Mouse (Mus musculus): ENCODE data around the gene Rad9b. TPM values are rescaled to one million over a fixed set of nuclear protein-coding genes. Genes with fewer than 3 reads are reported as not detected.

Gene Rad9b
- total RNA-seq (2021) = 1 to 10 TPM; 3.7 to 3.9 TPM
- long read RNA-seq, partial matches to known transcripts = 0 of 3 reads
- long read RNA-seq, other reads (novel, unspliced or antisense) = 3 of 3 reads

GRCm38 (mm10) chr5:122353807-122354491 lies at the start of gene Rad9b, which contains the start of gene Vps29:
Gene Rad9b (minus strand): TSS chr5:122354233.
Gene Vps29 (plus strand): TSS chr5:122354369.
- DNase-seq (ENCODE audit: low spot score in 2 of 2) = peak; percentile 95 to 98

- no peak for DNase-seq (ENCODE audit: low spot score in 2 of 2)
Observed at GRCm38 (mm10) chr5:122403362-122403761, 49.3 kb upstream of the Rad9b start.

GRCm38 (mm10) chr5:122402772-122403171 lies 48.7 kb upstream of the Rad9b start:
- peak; percentile 58 to 64 for DNase-seq (ENCODE audit: low spot score in 2 of 2)

- DNase-seq (ENCODE audit: low spot score in 2 of 2) = no peak
Observed at GRCm38 (mm10) chr5:122402160-122402559, 48.1 kb upstream of the Rad9b start.

DNA sequence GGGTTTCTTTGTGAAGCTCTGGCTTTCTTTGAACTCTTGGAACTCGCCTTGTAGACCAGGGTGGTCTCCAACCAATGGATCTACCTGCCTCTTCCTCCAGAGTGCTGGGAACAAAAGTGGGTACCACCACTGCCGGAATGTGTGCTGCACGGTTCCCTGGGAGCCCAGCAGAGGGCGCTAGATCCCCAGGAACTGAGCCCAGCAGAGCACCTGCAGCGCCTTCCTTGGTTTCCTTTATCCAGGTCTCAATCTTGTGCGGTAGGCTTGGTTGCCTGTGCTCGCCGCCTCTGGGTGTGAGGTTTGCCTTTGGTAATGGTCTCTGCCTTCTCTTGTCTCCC lies 47.2 kb upstream of the Rad9b start:
- peak; percentile 56 to 79 for DNase-seq (ENCODE audit: low spot score in 2 of 2)

GRCm38 (mm10) chr5:122400628-122401302 lies 46.7 kb upstream of the Rad9b start:
- peak; percentile 54 to 78 for DNase-seq (ENCODE audit: low spot score in 2 of 2)

- DNase-seq (ENCODE audit: low spot score in 2 of 2) = no peak
Observed at GRCm38 (mm10) chr5:122399871-122400270, 45.8 kb upstream of the Rad9b start.

DNA sequence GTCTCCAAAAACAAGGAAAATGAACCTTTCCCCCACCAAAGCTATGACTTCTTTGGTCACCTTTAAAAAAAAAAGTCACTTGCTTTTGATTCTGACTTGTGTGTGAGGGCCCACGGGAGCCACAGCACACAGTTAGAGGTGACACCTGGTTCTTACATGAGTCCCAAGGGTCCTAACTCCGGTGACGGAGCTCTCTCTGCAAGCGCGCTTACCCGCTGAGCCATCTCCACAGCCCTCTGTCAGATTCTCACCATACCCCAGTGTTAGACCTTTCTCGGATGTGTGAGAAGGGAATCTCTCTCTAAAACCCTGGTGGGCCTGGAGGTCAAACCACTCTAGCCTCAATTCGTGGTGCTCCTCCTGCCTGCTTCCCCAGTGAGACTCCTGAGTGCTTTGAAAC lies 43.5 kb upstream of the Rad9b start:
- DNase-seq (ENCODE audit: low spot score in 2 of 2) = no peak

GRCm38 (mm10) chr5:122396791-122397190 lies 42.8 kb upstream of the Rad9b start:
- no peak for DNase-seq (ENCODE audit: low spot score in 2 of 2)

- peak; percentile 50 to 75 for DNase-seq (ENCODE audit: low spot score in 2 of 2)
Observed at GRCm38 (mm10) chr5:122393887-122394286, 39.9 kb upstream of the Rad9b start.

GRCm38 (mm10) chr5:122392227-122393004 lies 38.4 kb upstream of the Rad9b start:
- DNase-seq (ENCODE audit: low spot score in 2 of 2) = peak in 1 of 2 experiments; percentile 39

GRCm38 (mm10) chr5:122391786-122392180 lies 37.8 kb upstream of the Rad9b start, which contains the start of gene Arpc3:
Gene Arpc3 (plus strand): TSS chr5:122391878.
- DNase-seq (ENCODE audit: low spot score in 2 of 2) = peak; percentile 89 to 95

DNA sequence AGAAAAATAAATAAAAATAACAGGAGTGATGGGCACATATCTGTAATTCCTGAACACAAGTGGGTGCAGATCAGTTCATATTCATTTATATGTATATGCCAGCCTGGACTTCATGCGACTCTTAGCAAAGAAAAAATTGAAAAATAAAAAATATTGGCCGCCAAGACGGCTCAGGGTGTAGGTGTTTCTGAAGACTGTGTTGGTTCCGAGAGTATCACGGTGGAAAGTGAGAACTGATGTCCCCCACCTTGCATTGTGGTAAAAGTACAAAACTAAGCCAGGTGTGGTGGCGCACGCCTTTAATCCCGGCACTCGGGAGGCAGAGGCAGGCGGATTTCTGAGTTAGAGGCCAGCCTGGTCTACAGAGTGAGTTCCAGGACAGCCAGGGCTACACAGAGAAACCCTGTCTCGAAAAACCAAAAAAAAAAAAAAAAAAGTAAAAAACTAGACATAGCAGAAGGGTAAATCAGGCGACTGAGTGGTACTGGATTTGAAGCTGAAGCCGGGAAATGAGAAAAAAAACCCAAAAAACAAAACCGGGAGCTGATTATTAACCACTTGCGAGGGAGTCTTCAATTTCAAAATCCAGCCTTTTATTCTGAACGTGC lies 37.2 kb upstream of the Rad9b start:
- DNase-seq (ENCODE audit: low spot score in 2 of 2) = no peak

- no peak for DNase-seq (ENCODE audit: low spot score in 2 of 2)
Observed at GRCm38 (mm10) chr5:122390671-122391070, 36.6 kb upstream of the Rad9b start.

DNA sequence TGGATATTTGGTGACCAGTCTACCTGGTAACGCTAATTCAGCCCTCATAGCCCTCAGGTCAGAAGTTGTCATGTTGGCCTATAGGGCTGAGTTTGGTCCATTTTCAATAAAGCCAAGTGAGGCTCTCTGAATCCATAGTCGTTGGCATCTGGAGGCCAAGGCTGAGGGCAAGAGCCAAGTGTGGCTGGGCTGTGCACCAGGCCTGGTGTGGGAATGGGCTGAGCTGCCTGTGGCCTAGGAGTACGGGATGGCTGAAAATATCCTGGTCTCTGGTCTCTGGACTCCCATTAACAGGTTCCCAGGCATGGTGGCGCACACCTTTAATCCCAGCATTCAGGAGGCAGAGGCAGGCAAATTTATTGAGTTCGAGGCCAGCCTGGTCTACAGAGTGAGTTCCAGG lies 36.0 kb upstream of the Rad9b start:
- DNase-seq (ENCODE audit: low spot score in 2 of 2) = no peak

DNA sequence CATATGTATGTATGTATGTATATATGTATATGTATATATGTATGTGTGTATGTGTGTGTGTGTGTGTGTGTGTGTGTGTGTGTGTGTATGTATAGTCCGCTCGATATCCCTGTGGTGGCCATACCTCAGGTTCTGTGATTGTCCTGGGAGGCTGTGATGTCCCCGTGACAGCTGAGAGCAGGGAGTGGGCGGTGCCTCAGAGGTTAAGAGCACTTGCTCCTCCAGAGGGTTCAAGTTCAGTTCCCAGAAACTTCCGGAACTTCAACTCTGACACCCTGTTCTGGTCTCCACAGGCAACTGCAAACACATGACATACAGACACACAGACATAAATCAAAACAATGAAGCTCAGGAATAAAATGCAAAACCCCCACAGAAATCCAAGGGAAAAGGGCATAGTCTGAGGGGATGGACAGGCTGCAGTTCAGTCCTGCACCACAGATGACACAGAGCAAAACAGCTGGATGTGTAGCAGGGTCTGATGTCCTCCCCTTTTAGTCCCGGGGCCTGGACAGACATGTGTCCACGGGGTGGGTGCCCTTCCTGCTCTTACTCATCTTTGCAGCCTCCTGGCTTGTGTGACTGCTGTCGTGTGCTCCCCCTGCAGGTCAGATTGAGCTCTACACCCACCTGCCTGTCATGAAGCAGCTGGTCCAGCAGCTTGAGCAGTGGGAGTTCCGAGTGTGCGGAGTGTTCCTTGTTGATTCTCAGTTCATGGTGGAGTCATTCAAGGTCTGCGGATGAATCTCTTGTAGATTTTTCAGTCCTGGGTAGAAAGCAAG lies 25.5 kb upstream of the Rad9b start:
- peak; percentile 83 to 93 for DNase-seq (ENCODE audit: low spot score in 2 of 2)

- no peak for DNase-seq (ENCODE audit: low spot score in 2 of 2)
Observed at GRCm38 (mm10) chr5:122378171-122378570, 24.1 kb upstream of the Rad9b start.

GRCm38 (mm10) chr5:122377101-122377833 lies 23.2 kb upstream of the Rad9b start:
- no peak for DNase-seq (ENCODE audit: low spot score in 2 of 2)

DNA sequence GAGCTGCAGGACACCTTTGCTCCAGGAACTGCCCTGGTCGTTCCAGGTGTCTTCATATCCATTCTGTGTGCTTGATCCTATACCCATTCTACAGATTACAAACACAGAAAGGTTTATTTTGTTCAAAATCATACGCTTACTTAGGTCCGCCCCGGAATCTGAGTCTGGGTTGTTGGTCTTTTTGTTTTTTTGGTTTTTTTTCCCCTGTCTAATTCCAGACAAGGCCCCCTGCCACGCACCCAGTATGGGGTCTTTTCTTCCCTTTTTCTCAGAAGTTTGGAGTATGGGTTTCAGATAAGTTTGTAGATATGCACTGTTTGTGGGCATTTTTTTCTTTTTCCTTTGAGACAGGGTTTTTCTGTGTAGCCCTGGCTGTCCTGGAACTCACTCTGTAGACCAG lies 18.8 kb upstream of the Rad9b start:
- no peak for DNase-seq (ENCODE audit: low spot score in 2 of 2)
